Mouse (Mus musculus) stomach, embryonic 14.5 days (tissue): ENCODE results near the gene Rfx4. TPM values are rescaled to one million over a fixed set of nuclear protein-coding genes. Genes with fewer than 3 reads are reported as not detected.

ENCODE experiments used
- ATAC-seq: fragments of 200-750 bp; cut with Nextera tagmentation; 2 replicates; pipeline ENCODE4 v1.8.0; 2017; ENCODE audit warnings: low read depth, moderate TSS enrichment; ENCODE audit not compliant: insufficient number of reproducible peaks, insufficient read depth, low FRiP score
- H3K27ac ChIP-seq: fragments of 300-500 bp; sonication (generic); 2 replicates; pipeline ENCODE4 v1.5.1; 2014; ENCODE audit warnings: mild to moderate bottlenecking, low read length, moderate library complexity, mixed read lengths
- H3K27me3 ChIP-seq: fragments of 300-500 bp; sonication (generic); 2 replicates; pipeline ENCODE4 v1.6.1; 2014; ENCODE audit warnings: low read length, control low read depth, mixed read lengths; ENCODE audit not compliant: control insufficient read depth, insufficient read depth
- H3K36me3 ChIP-seq: fragments of 300-500 bp; sonication (generic); 2 replicates; pipeline ENCODE4 v1.6.1; 2014; ENCODE audit warnings: mild to moderate bottlenecking, control low read depth, low read length, moderate library complexity, mixed read lengths; ENCODE audit not compliant: control insufficient read depth, insufficient read depth
- H3K4me1 ChIP-seq: fragments of 300-500 bp; sonication (generic); 2 replicates; pipeline ENCODE4 v1.6.1; 2014; ENCODE audit warnings: low read length, control low read depth, mixed read lengths; ENCODE audit not compliant: control insufficient read depth, insufficient read depth
- H3K4me2 ChIP-seq: fragments of 300-500 bp; sonication (generic); replicated peaks from 2 replicates; pipeline ENCODE4 v1.6.1; 2014; ENCODE audit warnings: low read depth, low read length, control low read depth
- H3K4me3 ChIP-seq: fragments of 300-500 bp; sonication (generic); 2 replicates; pipeline ENCODE4 v1.5.1; 2014; ENCODE audit warnings: low read depth, low read length, control low read depth
- H3K9ac ChIP-seq: fragments of 300-500 bp; sonication (generic); replicated peaks from 2 replicates; pipeline ENCODE4 v1.6.1; 2014; ENCODE audit warnings: low read depth, mild to moderate bottlenecking, control low read depth, low read length, moderate library complexity, mixed read lengths
- H3K9me3 ChIP-seq: fragments of 300-500 bp; sonication (generic); 2 replicates; pipeline ENCODE4 v1.6.1; 2016; ENCODE audit warnings: low read depth, low read length, control low read depth; ENCODE audit not compliant: control insufficient read depth
- WGBS: fragments of 180-500 bp; shearing (Covaris S2); extraction: QIAGEN DNeasy Blood & Tissue Kit; methylation state at CpG from one replicate; pipeline ENCODE4 v1.1.7; 2014; 5-methylcytosine and 5-hydroxymethylcytosine counted together
- polyA plus RNA-seq: library from polyadenylated mRNA; unstranded; fragments of >200 nt; fragmentation: Nextera tagmentation; extraction: Ambion mirVana; gene quantifications from 2 replicates; pipeline ENCODE4 v1.2.1, GENCODE M21; 2014

The Rfx4 gene
- polyA plus RNA-seq, 1 experiment from 2014 or later, result not detected

- Histone ChIP-seq H3K4me1 (no peaks in the 10 kb centered on the region), H3K4me2 (no peak overlapping the region), H3K27me3 (no peaks in the 10 kb centered on the region), H3K9ac (no peak overlapping the region), H3K36me3 (no peaks in the 10 kb centered on the region), H3K9me3 (no peaks in the 10 kb centered on the region), H3K4me3 (no peak overlapping the region), H3K27ac (no peak overlapping the region)
- ATAC-seq, result no peak
- WGBS, result 78% methylated on average over 9 of the region's 9 CpGs
These were observed 124.1 kb downstream of the Rfx4 start for GRCm38 (mm10) chr10:84879823-84880571.

GRCm38 (mm10) chr10:84882528-84882927 lies 126.7 kb downstream of the Rfx4 start:
- H3K4me3 ChIP-seq, result no peak overlapping the region
- H3K4me1 ChIP-seq, result peaks cover 8% of the 10 kb centered on the region; the same call in 1 of the 2 replicates
- no peaks in the 10 kb centered on the region for H3K36me3 ChIP-seq
- H3K9me3 ChIP-seq, result no peaks in the 10 kb centered on the region
- H3K27ac ChIP-seq, result no peak overlapping the region
- 83% methylated on average over 2 of the region's 2 CpGs for WGBS
- H3K9ac ChIP-seq, result no peak overlapping the region
- no peaks in the 10 kb centered on the region for H3K27me3 ChIP-seq
- no peak overlapping the region for H3K4me2 ChIP-seq
- no peak for ATAC-seq

- Histone ChIP-seq H3K27me3 (no peaks in the 10 kb centered on the region), H3K9ac (no peak overlapping the region), H3K9me3 (no peaks in the 10 kb centered on the region), H3K4me1 (peaks cover 8% of the 10 kb centered on the region; the same call in 1 of the 2 replicates), H3K4me2 (no peak overlapping the region), H3K4me3 (no peak overlapping the region), H3K27ac (no peak overlapping the region), H3K36me3 (no peaks in the 10 kb centered on the region)
- ATAC-seq, result no peak
- 48% methylated on average over 5 of the region's 5 CpGs for WGBS
These were observed 129.6 kb downstream of the Rfx4 start for GRCm38 (mm10) chr10:84885341-84885884.

GRCm38 (mm10) chr10:84886221-84886627 lies 130.4 kb downstream of the Rfx4 start:
- ATAC-seq, result peak; percentile 72
- H3K27ac ChIP-seq, result no peak overlapping the region; the same call in 1 of the 2 replicates
- H3K4me3 ChIP-seq, result no peak overlapping the region
- no peaks in the 10 kb centered on the region for H3K36me3 ChIP-seq
- H3K9ac ChIP-seq, result no peak overlapping the region
- H3K4me1 ChIP-seq, result peaks cover 8% of the 10 kb centered on the region; the same call in 1 of the 2 replicates
- H3K9me3 ChIP-seq, result no peaks in the 10 kb centered on the region
- WGBS, result 13% methylated on average over 6 of the region's 6 CpGs
- H3K4me2 ChIP-seq, result peak overlapping the region; percentile 17; the same call in 1 of the 2 replicates
- H3K27me3 ChIP-seq, result no peaks in the 10 kb centered on the region

- no peak overlapping the region for H3K9ac ChIP-seq
- 0 out of 2 replicates have a peak, but pooled peaks have one; percentile 34 for ATAC-seq
- H3K4me2 ChIP-seq, result peak overlapping the region; percentile 17; the same call in 1 of the 2 replicates
- peaks cover 8% of the 10 kb centered on the region; the same call in 1 of the 2 replicates for H3K4me1 ChIP-seq
- H3K4me3 ChIP-seq, result no peak overlapping the region
- no peaks in the 10 kb centered on the region for H3K27me3 ChIP-seq
- H3K36me3 ChIP-seq, result no peaks in the 10 kb centered on the region
- no peaks in the 10 kb centered on the region for H3K9me3 ChIP-seq
- WGBS, result 68% methylated on average over 8 of the region's 8 CpGs
- H3K27ac ChIP-seq, result no peak overlapping the region; the same call in 1 of the 2 replicates
These were observed 130.9 kb downstream of the Rfx4 start for GRCm38 (mm10) chr10:84886785-84887184.

- H3K9ac ChIP-seq, result no peak overlapping the region
- H3K4me2 ChIP-seq, result no peak overlapping the region
- no peak for ATAC-seq
- H3K27me3 ChIP-seq, result no peaks in the 10 kb centered on the region
- no peak overlapping the region for H3K27ac ChIP-seq
- no peaks in the 10 kb centered on the region for H3K36me3 ChIP-seq
- 62% methylated on average over 4 of the region's 4 CpGs for WGBS
- no peak overlapping the region for H3K4me3 ChIP-seq
- peaks cover 8% of the 10 kb centered on the region; the same call in 1 of the 2 replicates for H3K4me1 ChIP-seq
- no peaks in the 10 kb centered on the region for H3K9me3 ChIP-seq
These were observed 133.4 kb downstream of the Rfx4 start for GRCm38 (mm10) chr10:84889096-84889846.

GRCm38 (mm10) chr10:84895810-84896358 lies 140.0 kb downstream of the Rfx4 start:
- Histone ChIP-seq H3K9ac (no peak overlapping the region), H3K36me3 (no peaks in the 10 kb centered on the region), H3K4me3 (no peak overlapping the region), H3K4me2 (no peak overlapping the region), H3K4me1 (no peaks in the 10 kb centered on the region), H3K27ac (no peak overlapping the region), H3K9me3 (no peaks in the 10 kb centered on the region), H3K27me3 (no peaks in the 10 kb centered on the region)
- WGBS, result 86% methylated on average over 10 of the region's 10 CpGs
- ATAC-seq, result no peak
